Mouse (Mus musculus) liver, postnatal 0 days (tissue): ENCODE results near the gene Gm39115. TPM values are rescaled to one million over a fixed set of nuclear protein-coding genes. Genes with fewer than 3 reads are reported as not detected.

Experiments used
- ATAC-seq: fragments of 200-750 bp; cut with Nextera tagmentation; 2 replicates; pipeline ENCODE4 v1.8.0; 2017; ENCODE audit warnings: mild to moderate bottlenecking, moderate library complexity
- DNase-seq: peaks from one replicate; pipeline ENCODE4 v3.0.0-alpha.2; 2016
- H3K27ac ChIP-seq: fragments of 300-500 bp; sonication (generic); 2 replicates; pipeline ENCODE4 v1.5.1; 2014; ENCODE audit warnings: antibody characterized with exemption, moderate library complexity, mild to moderate bottlenecking, low read depth
- H3K27me3 ChIP-seq: fragments of 300-500 bp; sonication (generic); 2 replicates; pipeline ENCODE4 v1.6.1; 2014; ENCODE audit warnings: low read length, control low read depth, mixed read lengths; ENCODE audit not compliant: insufficient read depth
- H3K36me3 ChIP-seq: fragments of 300-500 bp; sonication (generic); replicated peaks from 2 replicates; pipeline ENCODE4 v1.6.1; 2014; ENCODE audit warnings: mild to moderate bottlenecking, control low read depth, low read length, moderate library complexity, mixed read lengths; ENCODE audit not compliant: insufficient read depth
- H3K4me1 ChIP-seq: fragments of 300-500 bp; sonication (generic); 2 replicates; pipeline ENCODE4 v1.6.1; 2014; ENCODE audit warnings: antibody characterized with exemption, mild to moderate bottlenecking, control low read depth; ENCODE audit not compliant: insufficient read depth
- H3K4me2 ChIP-seq: fragments of 300-500 bp; sonication (generic); 2 replicates; pipeline ENCODE4 v1.6.1; 2014; ENCODE audit warnings: low read depth, mild to moderate bottlenecking, low read length, moderate library complexity, mixed read lengths
- H3K4me3 ChIP-seq: fragments of 300-500 bp; sonication (generic); 2 replicates; pipeline ENCODE4 v1.5.1; 2014; ENCODE audit warnings: low read depth, low read length
- H3K9ac ChIP-seq: fragments of 300-500 bp; sonication (generic); replicated peaks from 2 replicates; pipeline ENCODE4 v1.6.1; 2014; ENCODE audit warnings: mild to moderate bottlenecking, moderate library complexity
- H3K9me3 ChIP-seq: fragments of 300-500 bp; sonication (generic); 2 replicates; pipeline ENCODE4 v1.6.1; 2016; ENCODE audit warnings: mild to moderate bottlenecking, control low read depth, low read length, mixed read lengths
- CTCF ChIP-seq: sonication (generic); IDR thresholded peaks from 2 replicates; pipeline ENCODE4 v1.5.1; 2016; ENCODE audit warnings: antibody characterized with exemption, low read depth
- EP300 ChIP-seq: IDR thresholded peaks from 2 replicates; pipeline ENCODE4 v1.6.1; 2016; ENCODE audit warnings: antibody characterized with exemption, low read depth, mild to moderate bottlenecking
- WGBS: fragments of 180-500 bp; shearing (Covaris S2); extraction: QIAGEN DNeasy Blood & Tissue Kit; methylation state at CpG from one replicate; pipeline ENCODE4 v1.1.7; 2014; ENCODE audit not compliant: insufficient replicate concordance; 5-methylcytosine and 5-hydroxymethylcytosine counted together
- polyA plus RNA-seq: library from polyadenylated mRNA; unstranded; fragments of >200 nt; fragmentation: Nextera tagmentation; extraction: Ambion mirVana; gene quantifications from 2 replicates; pipeline ENCODE4 v1.2.1, GENCODE M21; 2015

Gene Gm39115
- polyA plus RNA-seq, 1 experiment from 2014 or later: not detected

DNA sequence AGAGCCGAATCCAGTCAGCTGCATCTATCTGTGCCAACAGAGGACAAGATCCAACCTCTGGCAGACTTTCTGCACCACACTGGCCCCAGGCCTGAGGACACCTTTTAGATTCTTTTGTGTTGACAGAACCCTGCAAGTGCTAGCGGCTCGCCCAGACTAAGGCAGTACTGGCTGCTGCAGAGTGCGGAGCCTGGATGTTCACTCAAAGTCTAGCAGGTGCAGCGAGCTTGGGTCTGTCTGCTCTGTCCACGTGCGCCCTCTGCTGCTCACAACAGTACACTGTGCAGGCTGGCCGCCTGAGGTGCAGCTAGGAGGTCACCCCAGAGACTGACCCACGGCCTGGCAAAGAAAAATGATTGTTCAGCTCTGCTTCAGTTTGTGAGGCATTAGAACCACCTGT, 38.1 kb downstream of the Gm39115 start:
- Histone ChIP-seq H3K4me1 (peaks cover 16% of the 10 kb centered on the region), H3K4me3 (no peak overlapping the region), H3K27me3 (peaks cover 48% of the 10 kb centered on the region), H3K9ac (no peak overlapping the region), H3K36me3 (no peaks in the 10 kb centered on the region), H3K9me3 (no peaks in the 10 kb centered on the region), H3K4me2 (no peak overlapping the region), H3K27ac (no peak overlapping the region)
- 11% methylated on average over 9 of the region's 9 CpGs for WGBS
- no peak for TF ChIP-seq EP300
- peak; percentile 99 for TF ChIP-seq CTCF
- DNase-seq (peak; percentile 91), ATAC-seq (peak; percentile 51)

- Histone ChIP-seq H3K9me3 (no peaks in the 10 kb centered on the region), H3K4me2 (no peak overlapping the region), H3K27ac (no peak overlapping the region), H3K36me3 (no peaks in the 10 kb centered on the region), H3K27me3 (peaks cover 51% of the 10 kb centered on the region), H3K4me3 (no peak overlapping the region), H3K9ac (no peak overlapping the region), H3K4me1 (peaks cover 22% of the 10 kb centered on the region)
- ATAC-seq (no peak), DNase-seq (peak; percentile 14)
- no peak for TF ChIP-seq CTCF
- TF ChIP-seq EP300: no peak
- WGBS: 64% methylated on average over 4 of the region's 4 CpGs
These were observed 39.1 kb downstream of the Gm39115 start for GRCm38 (mm10) chr7:142096701-142097100.

DNA sequence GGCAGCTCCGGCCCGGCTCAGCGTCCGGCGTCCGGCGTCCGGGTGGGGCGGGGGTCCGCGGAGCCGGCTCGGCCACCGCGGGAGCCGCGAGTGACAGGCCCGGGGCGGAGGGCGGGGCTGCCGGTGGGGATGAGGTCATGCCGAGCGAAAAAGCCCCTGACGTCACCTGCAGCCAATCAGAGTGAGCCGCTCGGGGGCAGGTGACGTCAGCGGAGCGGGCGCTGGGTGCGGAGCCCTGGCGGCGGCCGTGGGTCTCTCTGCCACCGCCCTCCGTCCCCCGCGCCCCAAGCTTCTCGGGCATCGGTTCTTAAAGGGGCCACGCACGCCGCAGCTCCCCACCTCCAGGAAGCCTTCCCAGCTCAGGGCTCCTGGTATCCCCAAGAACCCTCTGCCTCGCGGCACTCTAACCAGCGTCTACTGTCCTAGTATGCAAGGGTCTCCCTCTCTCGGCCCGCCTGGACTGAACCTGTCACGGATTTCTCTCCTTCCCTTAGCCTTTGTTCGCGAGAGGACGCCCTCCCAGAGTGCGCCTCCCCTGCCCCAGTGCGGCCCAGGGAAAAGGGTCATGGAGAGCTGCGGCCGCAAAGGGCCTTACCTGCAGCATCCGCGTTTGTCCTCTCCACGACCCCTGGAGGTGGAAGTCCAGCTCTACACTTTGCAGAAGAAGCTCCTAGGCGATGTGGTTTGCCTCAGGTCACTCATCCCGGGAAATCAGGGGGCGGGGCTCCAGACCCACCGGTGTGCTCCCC, 40.5 kb downstream of the Gm39115 start, which contains the start of gene Dusp8:
Gene Dusp8, minus strand, starts transcription at position 661 of the 749 bp plus-strand sequence.
- peaks cover 61% of the 10 kb centered on the region for H3K27me3 ChIP-seq
- peak within 1 kb of the TSS; percentile 88 for H3K4me2 ChIP-seq
- DNase-seq (peak; percentile 93), ATAC-seq (peak; percentile 90)
- H3K9ac ChIP-seq: peak within 1 kb of the TSS; percentile 84
- under 1% methylated on average over 57 of the region's 63 CpGs for WGBS
- H3K9me3 ChIP-seq: no peaks in the 10 kb centered on the region
- peaks cover 23% of the 10 kb centered on the region for H3K4me1 ChIP-seq
- H3K27ac ChIP-seq: peak within 1 kb of the TSS; percentile 66
- H3K36me3 ChIP-seq: no peaks in the 10 kb centered on the region
- H3K4me3 ChIP-seq: peak within 1 kb of the TSS; percentile 67
- TF ChIP-seq EP300 (no peak), CTCF (peak; percentile 52)

DNA sequence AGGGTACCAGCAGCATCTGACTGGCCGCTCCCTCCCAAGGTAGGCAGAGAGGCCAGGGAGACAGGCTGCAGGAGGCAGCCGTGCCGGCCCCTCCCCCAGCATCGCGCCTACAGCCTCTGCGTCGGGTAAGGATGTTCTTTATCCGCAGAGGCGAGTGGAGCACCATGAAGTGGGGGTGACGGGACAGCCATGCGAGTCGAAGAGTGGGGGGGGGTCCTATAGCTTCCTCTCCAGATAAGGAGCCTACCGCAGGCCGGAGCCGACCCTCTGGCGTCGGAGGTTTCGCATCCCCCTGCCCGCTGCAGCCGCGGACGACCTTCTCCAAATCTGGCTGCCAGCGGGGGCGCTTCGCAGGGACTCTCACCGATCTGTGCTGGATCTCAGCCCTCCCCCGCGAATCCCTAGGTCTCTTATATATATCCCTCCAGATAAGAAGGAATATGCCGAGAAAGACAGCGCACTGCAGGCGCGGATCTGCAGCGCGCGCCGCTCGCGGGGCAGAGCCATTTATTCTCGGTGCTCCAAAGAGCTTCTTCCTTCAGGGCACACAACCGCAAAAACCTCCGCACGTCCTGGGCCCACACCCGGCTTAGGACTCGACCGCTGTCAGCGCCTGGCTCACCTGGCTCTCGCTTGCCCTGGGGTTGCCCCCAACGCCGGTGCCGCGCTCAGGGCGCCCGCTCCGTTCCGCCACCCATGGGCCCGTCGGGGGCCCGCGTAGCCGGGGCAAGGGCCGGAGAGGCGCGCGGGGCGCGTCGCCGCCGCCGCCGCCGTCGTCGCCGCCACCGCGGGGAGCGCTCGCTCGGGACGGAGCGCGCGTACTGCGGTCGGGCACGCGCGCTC, 41.3 kb downstream of the Gm39115 start:
- H3K9ac ChIP-seq: peak overlapping the region; percentile 84
- TF ChIP-seq CTCF (no peak), EP300 (no peak)
- ATAC-seq: peak; percentile 74
- under 1% methylated on average over 82 of the region's 89 CpGs for WGBS
- peak overlapping the region; percentile 88 for H3K4me2 ChIP-seq
- peaks cover 64% of the 10 kb centered on the region for H3K27me3 ChIP-seq
- H3K4me3 ChIP-seq: peak overlapping the region; percentile 67
- peaks cover 30% of the 10 kb centered on the region for H3K4me1 ChIP-seq
- H3K27ac ChIP-seq: peak overlapping the region; percentile 66
- no peaks in the 10 kb centered on the region for H3K36me3 ChIP-seq
- no peaks in the 10 kb centered on the region for H3K9me3 ChIP-seq
- DNase-seq: peak; percentile 55

DNA sequence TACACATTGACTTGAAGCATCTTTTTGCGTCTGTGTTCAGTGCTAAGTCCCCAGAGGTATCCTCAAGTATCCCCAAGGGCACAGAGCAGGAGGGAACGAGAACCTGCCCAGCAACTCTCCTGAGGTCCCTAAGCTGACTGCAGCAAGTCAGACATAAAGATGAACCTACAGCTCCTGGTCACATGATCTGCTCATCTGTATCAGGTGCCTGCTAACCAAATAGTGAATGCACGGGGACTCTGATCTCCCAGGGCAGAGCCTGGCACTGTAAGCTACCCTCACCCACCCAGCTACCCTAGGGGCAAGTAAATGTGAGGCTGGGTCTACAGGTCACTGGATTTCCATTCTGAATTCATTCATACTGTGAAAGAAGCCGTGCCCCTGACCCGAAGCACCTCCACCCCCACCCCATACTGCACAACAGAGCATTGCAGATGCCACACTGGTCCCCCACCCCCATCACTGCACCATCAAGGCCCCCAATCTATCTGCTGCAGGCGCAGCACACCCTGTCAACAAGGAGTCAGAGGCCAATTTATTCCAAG, 42.1 kb downstream of the Gm39115 start:
- WGBS: 34% methylated on average over 6 of the region's 6 CpGs
- ATAC-seq (no peak), DNase-seq (peak; percentile 13)
- Histone ChIP-seq H3K27ac (peak overlapping the region; percentile 16; the same call in 1 of the 2 replicates), H3K27me3 (peaks cover 61% of the 10 kb centered on the region), H3K4me1 (peaks cover 38% of the 10 kb centered on the region), H3K4me3 (peak overlapping the region; percentile 67), H3K36me3 (no peaks in the 10 kb centered on the region), H3K9me3 (no peaks in the 10 kb centered on the region), H3K4me2 (peak overlapping the region; percentile 88), H3K9ac (peak overlapping the region; percentile 84)
- TF ChIP-seq EP300 (no peak), CTCF (no peak)

GRCm38 (mm10) chr7:142092991-142093390, 42.8 kb downstream of the Gm39115 start:
- TF ChIP-seq CTCF (no peak), EP300 (no peak)
- Histone ChIP-seq H3K4me3 (peak overlapping the region; percentile 67), H3K9ac (no peak overlapping the region; the same call in 1 of the 2 replicates), H3K9me3 (no peaks in the 10 kb centered on the region), H3K4me1 (peaks cover 45% of the 10 kb centered on the region), H3K4me2 (peak overlapping the region; percentile 88), H3K27me3 (peaks cover 67% of the 10 kb centered on the region), H3K27ac (no peak overlapping the region), H3K36me3 (0 out of 2 replicates have a peak, but pooled peaks cover 4% of the 10 kb centered on the region)
- DNase-seq: no peak
- no peak for ATAC-seq
- 31% methylated on average over 1 of the region's 1 CpGs for WGBS
